Mouse (Mus musculus): ENCODE measurements around the gene Nudt1.

DNA sequence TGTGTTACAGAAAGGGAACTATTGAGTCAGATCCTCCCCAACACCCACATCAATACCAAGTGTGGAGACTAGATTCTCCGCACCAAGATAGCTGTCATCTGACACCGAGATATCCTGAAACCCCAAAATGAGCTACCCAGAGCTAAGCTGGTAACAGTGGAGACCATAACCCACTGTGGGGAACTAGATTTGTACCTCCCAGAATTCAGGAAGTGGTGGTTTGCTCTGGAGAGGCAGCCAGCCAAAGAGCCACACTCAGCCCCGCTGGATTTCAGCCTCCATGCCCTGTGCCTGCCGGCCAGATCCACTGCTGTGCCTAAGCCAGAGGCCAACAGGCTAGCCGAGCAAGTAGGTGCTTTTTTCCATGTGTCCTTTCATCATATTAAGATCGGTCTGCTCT lies 57.8 kb downstream of the Nudt1 start:
- TF ChIP-seq CHD2 (IDR thresholded peaks at IDR 0.05; ENCODE audit: low read length) (no peak), CTCF (IDR thresholded peaks at IDR 0.05 in 2 of 3, conservative IDR thresholded peaks at IDR 0.05 in 1 of 3; ENCODE audit: control insufficient read depth in 1 of 3, insufficient read depth in 1 of 3, low read depth in 2 of 3, low read length in 3 of 3, poor library complexity in 1 of 3, severe bottlenecking in 1 of 3) (no peak), POLR2A (IDR thresholded peaks at IDR 0.05; ENCODE audit: control insufficient read depth in 1 of 2, insufficient read depth in 1 of 2, low read depth in 1 of 2, low read length in 2 of 2, poor library complexity in 1 of 2) (no peak), GATA1 (IDR thresholded peaks at IDR 0.05; ENCODE audit: low read depth, low read length) (peak; percentile 73), ZKSCAN1 (IDR thresholded peaks at IDR 0.05; ENCODE audit: low read depth, low read length) (no peak), HCFC1 (IDR thresholded peaks at IDR 0.05; ENCODE audit: low read depth, low read length) (no peak), ELF1 (IDR thresholded peaks at IDR 0.05; ENCODE audit: low read depth, low read length) (peak; percentile 64; the same call in 1 of the 2 replicates), RAD21 (IDR thresholded peaks at IDR 0.05; ENCODE audit: low read depth, low read length) (no peak)

All from MEL (cell line).